Mouse (Mus musculus) small intestine, adult 2 months (tissue): ENCODE measurements around the gene Sh3gl2. TPM values are rescaled to one million over a fixed set of nuclear protein-coding genes. Genes with fewer than 3 reads are reported as not detected.

ENCODE experiments used
- H3K27ac ChIP-seq: fragments of 200-500 bp; 2 replicates; pipeline ENCODE4 v1.5.1; 2012; ENCODE audit warnings: low read depth, low read length, control low read depth, inconsistent platforms; ENCODE audit not compliant: insufficient read depth
- H3K27me3 ChIP-seq: fragments of 200-500 bp; 2 replicates; pipeline ENCODE4 v1.6.1; 2012; ENCODE audit warnings: mild to moderate bottlenecking, moderate library complexity, low read length, inconsistent platforms; ENCODE audit not compliant: control insufficient read depth, insufficient read depth
- H3K36me3 ChIP-seq: fragments of 200-500 bp; 2 replicates; pipeline ENCODE4 v1.6.1; 2012; ENCODE audit warnings: mild to moderate bottlenecking, low read length, control low read depth, inconsistent platforms; ENCODE audit not compliant: control insufficient read depth, insufficient read depth
- H3K4me1 ChIP-seq: fragments of 200-500 bp; 2 replicates; pipeline ENCODE4 v1.6.1; 2012; ENCODE audit warnings: low read length, inconsistent platforms, mixed read lengths; ENCODE audit not compliant: control insufficient read depth, insufficient read depth, insufficient read length
- H3K4me3 ChIP-seq: fragments of 200-500 bp; 2 replicates; pipeline ENCODE4 v1.5.1; 2012; ENCODE audit warnings: low read depth, mild to moderate bottlenecking, control low read depth, inconsistent platforms, low read length, moderate library complexity
- CTCF ChIP-seq: fragments of 200-500 bp; IDR thresholded peaks from 2 replicates; pipeline ENCODE4 v1.5.1; 2012; ENCODE audit warnings: low read depth, mild to moderate bottlenecking, control low read depth, inconsistent platforms, low read length, moderate library complexity, mixed read lengths; ENCODE audit not compliant: insufficient replicate concordance, insufficient read length; ENCODE audit errors: extremely low read depth
- POLR2A ChIP-seq: fragments of 200-500 bp; IDR thresholded peaks from 2 replicates; pipeline ENCODE4 v1.6.1; 2012; ENCODE audit warnings: low read depth, mild to moderate bottlenecking, control low read depth, inconsistent platforms, low read length, moderate library complexity
- WGBS: fragments of 180-500 bp; shearing (Covaris S2); methylation state at CpG from one replicate; pipeline ENCODE4 v1.1.7; 2018; 5-methylcytosine and 5-hydroxymethylcytosine counted together
- polyA plus RNA-seq: library from polyadenylated mRNA; depleted of rRNA; stranded (reverse); fragments of >200 nt; gene quantifications from 2 replicates; pipeline ENCODE4 v1.2.3, GENCODE M21; 2012

The Sh3gl2 gene
- polyA plus RNA-seq, 1 experiment: 16.7 TPM

DNA sequence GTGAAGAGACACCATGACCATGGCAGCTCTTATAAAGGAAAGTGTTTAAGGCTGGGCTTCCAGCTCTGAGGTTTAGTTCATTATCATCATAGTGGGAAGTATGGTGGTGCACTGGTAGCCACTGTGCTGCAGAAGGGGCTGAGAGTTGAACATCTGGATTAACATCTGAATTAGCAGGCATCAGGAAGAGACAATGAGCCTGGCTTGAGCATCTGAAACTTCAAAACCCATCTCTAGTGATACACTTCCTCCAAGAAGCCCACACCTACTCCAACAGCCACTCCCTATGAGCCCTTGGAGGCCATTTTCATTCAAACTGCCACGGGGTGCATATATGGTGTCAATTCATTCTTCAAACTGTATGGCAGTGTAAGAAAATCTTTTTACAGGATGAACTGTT is 3.6 kb downstream of the Sh3gl2 start:
- no peaks in the 10 kb centered on the region for H3K36me3 ChIP-seq
- no peak overlapping the region for H3K27ac ChIP-seq
- no peak for TF ChIP-seq CTCF
- TF ChIP-seq POLR2A: no peak
- H3K27me3 ChIP-seq: no peaks in the 10 kb centered on the region
- no peak overlapping the region for H3K4me3 ChIP-seq
- no peaks in the 10 kb centered on the region; the same call in 1 of the 2 replicates for H3K4me1 ChIP-seq
- WGBS: 78% methylated on average over 1 of the region's 1 CpGs

DNA sequence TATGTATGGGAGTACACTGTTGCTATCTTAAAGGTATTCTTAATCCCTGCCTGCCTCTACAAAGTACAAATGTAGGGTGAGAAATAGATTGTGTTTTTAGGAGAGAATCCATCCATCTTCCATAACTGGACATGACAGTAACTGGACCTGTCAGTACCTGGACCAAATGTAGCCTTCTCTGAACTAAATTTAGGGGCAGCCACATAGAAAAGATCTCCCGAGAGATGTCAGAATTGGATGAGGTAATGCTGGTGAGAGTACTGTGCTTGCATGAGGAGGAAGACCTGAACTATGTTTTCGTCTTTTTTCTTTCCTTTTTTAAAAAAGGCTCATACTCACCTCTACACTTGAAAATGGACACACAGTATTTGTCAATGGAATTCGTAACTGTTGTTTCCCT is 6.0 kb downstream of the Sh3gl2 start:
- no peak for TF ChIP-seq CTCF
- no peak for TF ChIP-seq POLR2A
- Histone ChIP-seq H3K27me3 (no peaks in the 10 kb centered on the region), H3K27ac (no peak overlapping the region), H3K36me3 (no peaks in the 10 kb centered on the region), H3K4me1 (no peaks in the 10 kb centered on the region; the same call in 1 of the 2 replicates), H3K4me3 (no peak overlapping the region)
- WGBS: 90% methylated on average over 3 of the region's 3 CpGs

DNA sequence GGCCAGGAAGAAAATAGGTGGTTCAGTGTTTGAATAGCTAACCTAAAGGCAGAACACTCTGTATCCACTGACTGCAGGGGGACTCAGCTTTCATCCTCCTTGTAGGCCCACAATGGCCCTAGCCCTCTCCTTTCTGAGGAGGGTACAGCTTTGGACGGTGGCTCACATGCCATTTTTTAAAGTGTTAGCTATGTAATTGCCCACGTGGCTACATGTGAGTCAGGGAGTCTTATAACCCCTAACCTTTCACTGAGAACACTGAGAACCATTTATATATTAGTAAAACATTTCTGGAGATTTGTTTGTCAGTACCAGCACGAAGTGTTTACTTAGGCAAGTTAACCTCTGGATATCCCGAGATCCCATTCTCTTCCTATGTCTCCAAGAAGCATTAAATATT is 12.1 kb downstream of the Sh3gl2 start:
- no peak overlapping the region for H3K4me3 ChIP-seq
- H3K36me3 ChIP-seq: no peaks in the 10 kb centered on the region
- no peaks in the 10 kb centered on the region for H3K27me3 ChIP-seq
- no peak overlapping the region for H3K27ac ChIP-seq
- no peak for TF ChIP-seq POLR2A
- TF ChIP-seq CTCF: no peak
- H3K4me1 ChIP-seq: no peaks in the 10 kb centered on the region
- 60% methylated on average over 4 of the region's 4 CpGs for WGBS

DNA sequence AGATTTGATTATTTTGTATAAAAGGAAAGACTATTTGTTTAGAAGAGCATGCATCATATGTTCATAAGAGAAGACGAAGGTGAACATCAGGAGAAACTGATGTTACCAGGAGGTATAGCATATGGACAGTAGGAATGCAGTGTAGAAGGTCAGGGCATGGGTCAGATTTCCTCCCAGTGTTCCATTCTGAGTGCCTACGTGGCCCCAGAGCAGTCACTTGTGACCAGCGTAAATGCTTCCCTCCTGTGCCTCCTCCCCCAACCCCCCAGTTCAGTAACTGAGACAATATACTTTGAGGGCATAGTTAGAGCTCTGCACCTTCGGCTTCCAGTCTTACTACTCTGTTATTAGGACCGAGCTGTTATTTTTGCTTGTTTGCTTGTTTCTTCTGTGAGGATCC is 17.8 kb downstream of the Sh3gl2 start:
- Histone ChIP-seq H3K27ac (no peak overlapping the region), H3K36me3 (no peaks in the 10 kb centered on the region), H3K4me3 (no peak overlapping the region), H3K4me1 (peaks cover under 1% of the 10 kb centered on the region; the same call in 1 of the 2 replicates), H3K27me3 (no peaks in the 10 kb centered on the region)
- TF ChIP-seq CTCF: no peak
- no peak for TF ChIP-seq POLR2A
- WGBS: 86% methylated on average over 5 of the region's 5 CpGs

DNA sequence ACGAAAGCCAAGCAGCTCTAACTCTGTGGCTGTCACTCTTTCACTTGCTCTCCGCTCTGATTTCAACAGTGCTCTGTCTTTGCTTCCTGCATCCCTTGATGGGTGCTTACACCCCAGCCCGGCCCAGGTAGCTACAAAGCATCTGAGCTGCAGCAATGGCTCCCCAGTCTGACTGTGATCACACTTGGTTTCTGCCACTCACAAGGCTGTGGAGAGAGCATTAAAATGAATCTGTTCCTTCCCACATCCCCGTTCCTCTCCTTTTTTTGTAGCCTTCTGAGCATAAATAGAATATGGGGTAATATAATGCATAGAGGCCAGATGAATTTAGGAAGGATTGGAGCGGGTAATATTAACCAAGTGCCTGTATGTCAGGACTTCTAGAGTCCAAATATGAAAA is 21.8 kb downstream of the Sh3gl2 start:
- WGBS: 68% methylated on average over 5 of the region's 5 CpGs
- no peaks in the 10 kb centered on the region for H3K36me3 ChIP-seq
- H3K27ac ChIP-seq: no peak overlapping the region
- H3K4me3 ChIP-seq: no peak overlapping the region
- H3K27me3 ChIP-seq: no peaks in the 10 kb centered on the region
- TF ChIP-seq POLR2A (no peak), CTCF (no peak)
- peaks cover 6% of the 10 kb centered on the region for H3K4me1 ChIP-seq

DNA sequence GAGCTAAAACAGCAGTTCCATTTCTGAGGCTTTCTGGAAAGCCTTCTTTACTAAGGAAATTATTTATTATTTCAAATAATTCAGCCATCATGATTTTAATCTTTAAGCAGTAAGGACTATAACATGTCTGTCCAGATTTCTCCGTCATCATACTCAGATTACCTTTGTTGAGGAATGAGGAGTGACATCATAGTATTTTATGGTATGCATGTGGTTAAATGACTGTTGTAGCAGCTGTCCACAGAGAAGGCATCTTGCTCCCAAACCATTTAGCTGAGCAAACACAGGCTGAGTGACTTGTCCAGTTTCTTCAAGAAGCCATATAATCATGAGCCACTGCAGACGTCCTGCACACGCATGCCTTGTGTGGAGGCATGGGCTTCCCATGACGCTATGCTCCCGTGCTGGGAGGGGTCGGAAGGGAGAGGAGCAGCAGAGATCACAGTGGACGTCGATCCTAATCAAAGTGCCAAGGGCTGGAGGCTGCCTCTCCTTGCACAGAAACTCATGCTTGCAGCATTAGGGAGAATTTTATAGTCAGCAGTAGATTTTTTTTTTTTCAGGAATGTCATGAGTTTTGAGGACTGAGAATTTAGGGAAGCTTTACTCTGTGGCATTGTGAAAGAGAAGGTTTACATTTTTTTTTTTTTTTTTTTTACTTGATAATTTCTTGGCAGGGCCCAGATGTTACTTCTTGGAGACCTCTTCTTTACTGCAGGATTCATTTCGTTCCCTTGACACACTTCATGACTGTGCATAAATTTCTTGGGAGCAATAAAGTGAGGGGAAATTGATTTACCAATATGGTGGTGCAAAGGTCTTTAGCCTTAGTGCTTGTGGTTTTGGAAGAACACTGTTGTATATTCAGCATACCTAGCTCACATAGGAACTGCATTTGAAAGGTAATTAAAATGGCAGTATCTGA is 23.0 kb downstream of the Sh3gl2 start:
- TF ChIP-seq POLR2A (no peak), CTCF (no peak)
- no peaks in the 10 kb centered on the region for H3K27me3 ChIP-seq
- 48% methylated on average over 9 of the region's 9 CpGs for WGBS
- peaks cover 6% of the 10 kb centered on the region for H3K4me1 ChIP-seq
- H3K4me3 ChIP-seq: no peak overlapping the region
- H3K27ac ChIP-seq: no peak overlapping the region
- no peaks in the 10 kb centered on the region for H3K36me3 ChIP-seq

DNA sequence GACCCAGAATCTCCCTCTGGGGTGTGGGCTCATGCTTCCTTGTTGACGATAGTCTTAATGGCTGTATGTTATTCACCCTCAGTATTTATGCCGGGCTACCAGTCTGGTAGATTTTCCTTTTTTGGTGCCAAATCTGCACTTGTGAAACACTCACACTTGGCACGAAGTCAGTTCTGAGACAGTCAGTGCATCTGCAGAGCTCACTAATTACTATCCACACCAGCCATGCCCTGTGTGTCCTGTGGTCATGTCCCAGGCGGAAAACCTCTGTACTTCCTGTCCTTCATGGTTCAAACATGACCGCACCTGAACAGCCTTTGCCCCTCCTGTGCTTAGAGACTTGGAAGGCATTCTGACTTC is 23.6 kb downstream of the Sh3gl2 start:
- no peak overlapping the region for H3K4me3 ChIP-seq
- 64% methylated on average over 5 of the region's 5 CpGs for WGBS
- H3K36me3 ChIP-seq: no peaks in the 10 kb centered on the region
- TF ChIP-seq POLR2A (no peak), CTCF (no peak)
- no peaks in the 10 kb centered on the region for H3K27me3 ChIP-seq
- peaks cover 6% of the 10 kb centered on the region for H3K4me1 ChIP-seq
- H3K27ac ChIP-seq: no peak overlapping the region
